ENCODE assay signal across 10 mouse cellular contexts in genomic region chr7:83739680-83740310, GRCm38 (mm10). TPM values are rescaled to one million over a fixed set of nuclear protein-coding genes. Genes with fewer than 3 reads are reported as not detected.
DNase-seq lines count a peak whose midpoint lies in the region; ATAC-seq lines count a peak whose summit lies in the region.
"Had no signal": no experiment of that assay in that cellular context is flagged by ENCODE, and none has a peak within 500 bp of the region (broad histone marks: within the 10 kb centered on the region; RNA-seq: fewer than 3 reads in every experiment).

No protein-coding gene starts in this region.

- H3K9ac ChIP-seq in heart, embryonic 11.5 days (ENCODE audit: low read depth, low read length), result peak overlapping the region; percentile 5; the same call in 1 of the 2 replicates
- no peak overlapping the region for H3K9ac ChIP-seq in lung, embryonic 15.5 days
- H3K9ac ChIP-seq in embryonic facial prominence, embryonic 13.5 days, result peak overlapping the region; percentile 59
- H3K9ac ChIP-seq in stomach, embryonic 14.5 days (replicated peaks; ENCODE audit: low read depth, low read length), result no peak overlapping the region

- H3K27ac ChIP-seq in heart, embryonic 11.5 days (ENCODE audit: low read depth, low read length), result peak overlapping the region; percentile 65
- H3K27ac ChIP-seq in lung, embryonic 15.5 days, result peak overlapping the region; percentile 66
- H3K27ac ChIP-seq in embryonic facial prominence, embryonic 13.5 days, result peak overlapping the region; percentile 80
- 0 out of 2 replicates have a peak overlapping the region, but pooled peaks have one; percentile 22 for H3K27ac ChIP-seq in stomach, embryonic 14.5 days (ENCODE audit: low read length)

- H3K4me1 ChIP-seq in heart, embryonic 11.5 days (ENCODE audit: control insufficient read depth, insufficient read depth, low read length), result peaks cover 16% of the 10 kb centered on the region
- H3K4me1 ChIP-seq in lung, embryonic 15.5 days, result peaks cover 26% of the 10 kb centered on the region
- peaks cover 42% of the 10 kb centered on the region for H3K4me1 ChIP-seq in embryonic facial prominence, embryonic 13.5 days
- peaks cover 6% of the 10 kb centered on the region; the same call in 1 of the 2 replicates for H3K4me1 ChIP-seq in stomach, embryonic 14.5 days (ENCODE audit: control insufficient read depth, insufficient read depth, low read length)

- H3K9me3 ChIP-seq in heart, embryonic 11.5 days (replicated peaks; ENCODE audit: control insufficient read depth, low read length), result no peaks in the 10 kb centered on the region
- H3K9me3 ChIP-seq in lung, embryonic 15.5 days, result no peaks in the 10 kb centered on the region
- H3K9me3 ChIP-seq in embryonic facial prominence, embryonic 13.5 days, result no peaks in the 10 kb centered on the region
- H3K9me3 ChIP-seq in stomach, embryonic 14.5 days (ENCODE audit: control insufficient read depth, low read depth, low read length), result no peaks in the 10 kb centered on the region

- no peak for DNase-seq in heart, postnatal 10 days
- no peak for DNase-seq in lung, postnatal 36 days
- no peak for DNase-seq in frontal cortex, postnatal 36 days (ENCODE audit: low spot score in 2 of 2)
- DNase-seq in gastrocnemius, postnatal 36 days, result no peak
- DNase-seq: thymus, postnatal 14 days had no signal

- intact Hi-C loops in heart, postnatal 10 days (cut with DNase I), result no loop called here
- intact Hi-C loops in gastrocnemius, postnatal 36 days (cut with DNase I), result no loop called here

- no peaks in the 10 kb centered on the region for H3K36me3 ChIP-seq in heart, embryonic 11.5 days (ENCODE audit: control insufficient read depth, insufficient read depth, low read length)
- no peaks in the 10 kb centered on the region for H3K36me3 ChIP-seq in lung, embryonic 15.5 days
- H3K36me3 ChIP-seq in embryonic facial prominence, embryonic 13.5 days, result no peaks in the 10 kb centered on the region
- no peaks in the 10 kb centered on the region for H3K36me3 ChIP-seq in stomach, embryonic 14.5 days (ENCODE audit: control insufficient read depth, insufficient read depth, low read length)

- no peak overlapping the region for H3K4me2 ChIP-seq in heart, embryonic 11.5 days
- H3K4me2 ChIP-seq in lung, embryonic 15.5 days, result no peak overlapping the region
- H3K4me2 ChIP-seq in embryonic facial prominence, embryonic 13.5 days, result no peak overlapping the region
- no peak overlapping the region for H3K4me2 ChIP-seq in stomach, embryonic 14.5 days (replicated peaks; ENCODE audit: low read depth, low read length)

- ATAC-seq in heart, embryonic 11.5 days (replicated peaks; ENCODE audit: insufficient number of reproducible peaks, low FRiP score, low TSS enrichment), result no peak; the same call in 1 of the 2 replicates
- ATAC-seq in lung, embryonic 15.5 days (ENCODE audit: borderline replicate concordance, extremely low read depth, low FRiP score, low TSS enrichment), result peak; percentile 60; the same call in 1 of the 2 replicates
- 0 out of 2 replicates have a peak, but pooled peaks have one; percentile 52 for ATAC-seq in embryonic facial prominence, embryonic 13.5 days (ENCODE audit: insufficient number of reproducible peaks, insufficient read depth, low FRiP score, low TSS enrichment, low read depth)
- no peak for ATAC-seq in stomach, embryonic 14.5 days (ENCODE audit: insufficient number of reproducible peaks, insufficient read depth, low FRiP score, low read depth)

- H3K4me3 ChIP-seq in heart, embryonic 11.5 days (ENCODE audit: low read depth, low read length), result no peak overlapping the region
- no peak overlapping the region for H3K4me3 ChIP-seq in lung, embryonic 15.5 days
- no peak overlapping the region for H3K4me3 ChIP-seq in embryonic facial prominence, embryonic 13.5 days
- no peak overlapping the region for H3K4me3 ChIP-seq in stomach, embryonic 14.5 days (ENCODE audit: low read depth, low read length)

- no peaks in the 10 kb centered on the region for H3K27me3 ChIP-seq in heart, embryonic 11.5 days (ENCODE audit: control insufficient read depth, insufficient read depth, low read length)
- H3K27me3 ChIP-seq in lung, embryonic 15.5 days, result no peaks in the 10 kb centered on the region
- no peaks in the 10 kb centered on the region for H3K27me3 ChIP-seq in embryonic facial prominence, embryonic 13.5 days
- H3K27me3 ChIP-seq in stomach, embryonic 14.5 days (ENCODE audit: control insufficient read depth, insufficient read depth, low read length), result no peaks in the 10 kb centered on the region
- H3K27me3 ChIP-seq: CH12.LX had no signal

- 33% methylated on average over 7 of the region's 7 CpGs for WGBS in heart, embryonic 11.5 days (ENCODE audit: insufficient replicate concordance)
- WGBS in lung, embryonic 15.5 days, result 37% methylated on average over 7 of the region's 7 CpGs
- 31% methylated on average over 7 of the region's 7 CpGs for WGBS in embryonic facial prominence, embryonic 13.5 days
- 46% methylated on average over 7 of the region's 7 CpGs for WGBS in stomach, embryonic 14.5 days

RNA-seq across cellular contexts. Expression of gene Il16, which starts 5.7 kb away (rescaled TPM):
- 1.5 and 2.1 TPM in 2 replicates for polyA plus RNA-seq in heart, embryonic 11.5 days (2014; fragmentation: Nextera tagmentation; extraction: Ambion mirVana)
- 10 to 100 TPM in 1 of 2 experiments, 1 to 10 TPM in 1; 8.1 to 11.1 TPM for total RNA-seq in heart, postnatal 10 days (2021)
- 3.7 and 5.5 TPM in 2 replicates for polyA plus RNA-seq in lung, embryonic 15.5 days (2015; fragmentation: Nextera tagmentation; extraction: Ambion mirVana)
- 4.7 and 4.9 TPM in 2 replicates for polyA plus RNA-seq in embryonic facial prominence, embryonic 13.5 days (2015; fragmentation: Nextera tagmentation; extraction: Ambion mirVana)
- polyA plus RNA-seq in stomach, embryonic 14.5 days (2014; fragmentation: Nextera tagmentation; extraction: Ambion mirVana), result 3.9 and 4.4 TPM in 2 replicates
- 1 to 10 TPM; 2.4 to 3.1 TPM for total RNA-seq in gastrocnemius, postnatal 36 days (2021)

RNA-seq across cellular contexts. Expression of gene Cfap161, which starts 54.9 kb away (rescaled TPM):
- polyA plus RNA-seq in heart, embryonic 11.5 days (2014; fragmentation: Nextera tagmentation; extraction: Ambion mirVana), result 3.6 and 5.2 TPM in 2 replicates
- total RNA-seq in heart, postnatal 10 days (2021), result not detected
- polyA plus RNA-seq in lung, embryonic 15.5 days (2015; fragmentation: Nextera tagmentation; extraction: Ambion mirVana), result 3.1 and 3.2 TPM in 2 replicates
- polyA plus RNA-seq in embryonic facial prominence, embryonic 13.5 days (2015; fragmentation: Nextera tagmentation; extraction: Ambion mirVana), result 0.39 and 0.41 TPM in 2 replicates
- polyA plus RNA-seq in stomach, embryonic 14.5 days (2014; fragmentation: Nextera tagmentation; extraction: Ambion mirVana), result 0.25 and 0.31 TPM in 2 replicates
- not detected for total RNA-seq in gastrocnemius, postnatal 36 days (2021)

Comparison
In these comparisons a context has a peak if more than half of its experiments do, and no peak if none do; other contexts are left out.
1. ATAC-seq: peak in lung, embryonic 15.5 days (single experiment) and embryonic facial prominence, embryonic 13.5 days (single experiment); none in heart, embryonic 11.5 days (single experiment) and stomach, embryonic 14.5 days (single experiment).
2. H3K27ac ChIP-seq: peak in every context shown above with its lines; median percentile 80 in embryonic facial prominence, embryonic 13.5 days; 66 in lung, embryonic 15.5 days; 65 in heart, embryonic 11.5 days; 22 in stomach, embryonic 14.5 days.
3. H3K9ac ChIP-seq: peak in heart, embryonic 11.5 days (single experiment) and embryonic facial prominence, embryonic 13.5 days (single experiment); none in lung, embryonic 15.5 days (single experiment) and stomach, embryonic 14.5 days (single experiment).